Mouse (Mus musculus) neural tube, embryonic 15.5 days (tissue): ENCODE measurements around the gene Bpi. TPM values are rescaled to one million over a fixed set of nuclear protein-coding genes. Genes with fewer than 3 reads are reported as not detected.

Source experiments
- ATAC-seq: fragments of 200-750 bp; cut with Nextera tagmentation; 2 replicates; pipeline ENCODE4 v1.8.0; 2017; ENCODE audit warnings: mild to moderate bottlenecking, moderate TSS enrichment, moderate library complexity; ENCODE audit not compliant: low FRiP score
- H3K27ac ChIP-seq: fragments of 300-500 bp; sonication (generic); replicated peaks from 2 replicates; pipeline ENCODE4 v1.5.1; 2015; ENCODE audit warnings: mild to moderate bottlenecking, inconsistent platforms
- H3K27me3 ChIP-seq: fragments of 300-500 bp; sonication (generic); replicated peaks from 2 replicates; pipeline ENCODE4 v1.6.1; 2015; ENCODE audit warnings: inconsistent platforms
- H3K36me3 ChIP-seq: fragments of 300-500 bp; sonication (generic); 2 replicates; pipeline ENCODE4 v1.6.1; 2015; ENCODE audit warnings: inconsistent platforms
- H3K4me1 ChIP-seq: fragments of 300-500 bp; sonication (generic); 2 replicates; pipeline ENCODE4 v1.6.1; 2015; ENCODE audit warnings: inconsistent platforms
- H3K4me2 ChIP-seq: fragments of 300-500 bp; sonication (generic); 2 replicates; pipeline ENCODE4 v1.6.1; 2015; ENCODE audit warnings: inconsistent platforms, mild to moderate bottlenecking, moderate library complexity
- H3K4me3 ChIP-seq: fragments of 300-500 bp; sonication (generic); replicated peaks from 2 replicates; pipeline ENCODE4 v1.5.1; 2015; ENCODE audit warnings: mild to moderate bottlenecking, inconsistent platforms
- H3K9ac ChIP-seq: fragments of 300-500 bp; sonication (generic); replicated peaks from 2 replicates; pipeline ENCODE4 v1.6.1; 2015; ENCODE audit warnings: mild to moderate bottlenecking, inconsistent platforms
- H3K9me3 ChIP-seq: fragments of 300-500 bp; sonication (generic); replicated peaks from 2 replicates; pipeline ENCODE4 v1.6.1; 2016; ENCODE audit warnings: inconsistent platforms
- WGBS: fragments of 180-500 bp; shearing (Covaris S2); methylation state at CpG from one replicate; pipeline ENCODE4 v1.1.7; 2015; ENCODE audit warnings: mixed read lengths; 5-methylcytosine and 5-hydroxymethylcytosine counted together
- polyA plus RNA-seq: library from polyadenylated mRNA; unstranded; fragments of >200 nt; fragmentation: Nextera tagmentation; extraction: Ambion mirVana; gene quantifications from 2 replicates; pipeline ENCODE4 v1.2.1, GENCODE M21; 2015

Gene Bpi
- polyA plus RNA-seq, 1 experiment from 2014 or later, result not detected

GRCm38 (mm10) chr2:158299731-158300130 lies 41.8 kb downstream of the Bpi start:
- Histone ChIP-seq H3K27me3 (no peaks in the 10 kb centered on the region), H3K4me1 (peaks cover 4% of the 10 kb centered on the region; the same call in 1 of the 2 replicates), H3K36me3 (no peaks in the 10 kb centered on the region), H3K4me3 (no peak overlapping the region), H3K4me2 (no peak overlapping the region), H3K9ac (no peak overlapping the region), H3K9me3 (no peaks in the 10 kb centered on the region), H3K27ac (peak overlapping the region; percentile 45; the same call in 1 of the 2 replicates)
- ATAC-seq, result no peak
- WGBS, result 62% methylated on average over 4 of the region's 4 CpGs

DNA sequence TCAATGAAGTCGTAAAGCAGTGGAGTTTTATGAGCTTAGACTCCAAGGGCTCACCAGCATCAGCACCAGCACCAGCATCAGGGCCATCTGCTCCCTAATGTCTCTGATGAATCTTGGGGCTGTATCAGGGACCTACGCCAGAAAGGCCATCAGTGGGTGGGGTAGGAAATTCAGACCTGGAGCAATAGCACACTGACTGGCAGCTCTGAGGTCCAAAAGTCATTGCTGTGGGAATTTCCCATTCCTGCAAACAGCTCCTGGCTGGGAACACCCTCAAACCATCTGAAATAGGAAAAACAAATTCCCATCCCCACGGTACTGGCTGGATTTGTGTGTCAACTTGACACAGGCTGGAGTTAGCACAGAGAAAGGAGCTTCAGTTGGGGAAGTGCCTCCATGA lies 44.9 kb downstream of the Bpi start:
- Histone ChIP-seq H3K27ac (no peak overlapping the region), H3K4me3 (no peak overlapping the region), H3K27me3 (no peaks in the 10 kb centered on the region), H3K9ac (no peak overlapping the region), H3K4me2 (no peak overlapping the region), H3K4me1 (peaks cover 4% of the 10 kb centered on the region), H3K36me3 (no peaks in the 10 kb centered on the region), H3K9me3 (no peaks in the 10 kb centered on the region)
- WGBS, result 82% methylated on average over 3 of the region's 3 CpGs
- no peak for ATAC-seq

DNA sequence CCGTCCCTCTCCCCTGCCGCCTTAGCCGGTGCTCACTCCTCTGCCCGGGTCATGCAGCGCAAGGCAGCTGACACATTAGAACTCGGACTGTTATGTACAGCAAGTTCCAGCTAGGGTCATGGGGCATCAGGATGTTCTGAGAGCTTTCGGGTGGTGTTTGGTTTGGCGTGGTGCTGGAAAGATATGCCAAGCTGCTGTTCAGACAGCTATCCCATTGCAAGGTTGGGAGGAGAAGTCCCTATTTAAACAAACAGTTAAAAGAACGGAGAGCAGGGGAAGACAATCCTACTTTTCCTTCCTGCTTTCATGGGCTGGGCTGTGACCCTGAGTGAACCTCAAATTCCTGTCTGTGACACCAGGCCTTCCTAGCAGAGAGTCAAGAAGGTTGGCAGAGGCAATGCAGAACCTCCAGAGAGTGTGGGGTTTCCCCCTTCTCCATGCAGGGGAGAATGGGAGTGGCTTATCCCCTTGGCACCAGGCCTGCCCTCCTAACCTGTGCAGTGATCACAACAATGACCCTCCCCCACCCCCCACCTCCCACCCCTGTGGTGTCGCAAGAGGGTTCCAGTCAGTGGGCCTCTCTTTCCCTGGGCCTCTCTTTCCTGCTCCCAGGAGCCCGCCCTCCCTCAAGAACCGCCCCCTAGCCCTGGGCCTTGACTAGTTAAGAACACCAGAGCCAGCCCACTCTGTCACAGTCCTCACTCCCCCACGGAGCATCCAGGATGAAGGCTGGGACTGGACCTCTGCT lies 48.2 kb downstream of the Bpi start, which contains the start of gene Lbp:
Lbp (plus strand) TSS at position 546 of the 748 bp plus-strand sequence.
- no peak within 1 kb of the TSS for H3K4me2 ChIP-seq
- no peaks in the 10 kb centered on the region for H3K27me3 ChIP-seq
- H3K9ac ChIP-seq, result no peak within 1 kb of the TSS
- no peak for ATAC-seq
- H3K4me3 ChIP-seq, result no peak within 1 kb of the TSS
- no peaks in the 10 kb centered on the region for H3K36me3 ChIP-seq
- no peaks in the 10 kb centered on the region for H3K9me3 ChIP-seq
- H3K27ac ChIP-seq, result no peak within 1 kb of the TSS
- WGBS, result 63% methylated on average over 12 of the region's 13 CpGs
- no peaks in the 10 kb centered on the region; the same call in 1 of the 2 replicates for H3K4me1 ChIP-seq

DNA sequence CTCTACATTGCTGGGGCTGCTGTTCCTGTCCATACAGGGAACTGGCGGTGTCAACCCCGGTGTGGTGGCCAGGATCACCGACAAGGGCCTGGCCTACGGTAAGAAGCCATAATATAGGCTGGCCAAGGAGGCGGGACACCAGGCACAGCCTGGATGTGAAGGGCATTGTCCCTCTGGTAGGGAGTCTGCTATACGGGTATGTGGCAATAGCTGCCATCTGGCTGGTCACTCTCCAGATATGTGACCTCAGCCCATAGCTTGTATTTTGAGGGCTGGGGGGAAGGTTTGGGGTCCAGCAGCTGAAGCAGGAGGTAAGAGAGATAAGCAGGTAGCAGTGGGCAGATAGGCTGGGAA lies 48.8 kb downstream of the Bpi start:
- H3K4me1 ChIP-seq, result no peaks in the 10 kb centered on the region; the same call in 1 of the 2 replicates
- H3K4me3 ChIP-seq, result no peak overlapping the region
- H3K9me3 ChIP-seq, result no peaks in the 10 kb centered on the region
- no peak overlapping the region for H3K27ac ChIP-seq
- H3K4me2 ChIP-seq, result no peak overlapping the region
- H3K9ac ChIP-seq, result no peak overlapping the region
- no peak for ATAC-seq
- H3K27me3 ChIP-seq, result no peaks in the 10 kb centered on the region
- WGBS, result 46% methylated on average over 6 of the region's 6 CpGs
- no peaks in the 10 kb centered on the region for H3K36me3 ChIP-seq

GRCm38 (mm10) chr2:158308276-158308675 lies 50.4 kb downstream of the Bpi start:
- H3K4me1 ChIP-seq, result no peaks in the 10 kb centered on the region; the same call in 1 of the 2 replicates
- H3K4me2 ChIP-seq, result no peak overlapping the region
- H3K4me3 ChIP-seq, result no peak overlapping the region
- ATAC-seq, result no peak
- no peaks in the 10 kb centered on the region for H3K9me3 ChIP-seq
- H3K36me3 ChIP-seq, result no peaks in the 10 kb centered on the region
- H3K27me3 ChIP-seq, result no peaks in the 10 kb centered on the region
- no peak overlapping the region for H3K9ac ChIP-seq
- H3K27ac ChIP-seq, result no peak overlapping the region
- 41% methylated on average over 5 of the region's 5 CpGs for WGBS

DNA sequence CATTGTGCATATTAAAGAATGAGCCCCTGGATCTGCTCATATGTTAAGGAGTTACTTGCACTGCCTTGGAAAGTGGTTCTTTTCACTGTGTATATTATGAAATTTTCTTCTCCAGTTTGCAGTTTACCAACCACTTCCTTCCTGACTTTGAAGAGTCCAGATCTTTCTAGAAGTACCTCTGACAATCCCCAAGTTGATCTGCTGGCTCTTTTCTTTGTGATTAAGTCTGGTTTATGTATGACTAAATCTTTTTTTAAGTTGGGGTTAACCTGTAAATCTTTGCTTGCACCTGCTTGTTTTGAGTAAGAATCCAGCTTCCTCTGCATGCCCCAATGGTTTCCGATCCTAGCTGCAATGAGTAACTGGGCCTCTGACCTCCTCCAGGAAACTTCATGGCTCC lies 55.2 kb downstream of the Bpi start:
- Histone ChIP-seq H3K4me1 (peaks cover 7% of the 10 kb centered on the region), H3K27ac (no peak overlapping the region), H3K4me3 (no peak overlapping the region), H3K4me2 (no peak overlapping the region), H3K9me3 (no peaks in the 10 kb centered on the region), H3K9ac (no peak overlapping the region), H3K36me3 (no peaks in the 10 kb centered on the region), H3K27me3 (no peaks in the 10 kb centered on the region)
- WGBS, result 81% methylated on average over 1 of the region's 1 CpGs
- no peak for ATAC-seq

DNA sequence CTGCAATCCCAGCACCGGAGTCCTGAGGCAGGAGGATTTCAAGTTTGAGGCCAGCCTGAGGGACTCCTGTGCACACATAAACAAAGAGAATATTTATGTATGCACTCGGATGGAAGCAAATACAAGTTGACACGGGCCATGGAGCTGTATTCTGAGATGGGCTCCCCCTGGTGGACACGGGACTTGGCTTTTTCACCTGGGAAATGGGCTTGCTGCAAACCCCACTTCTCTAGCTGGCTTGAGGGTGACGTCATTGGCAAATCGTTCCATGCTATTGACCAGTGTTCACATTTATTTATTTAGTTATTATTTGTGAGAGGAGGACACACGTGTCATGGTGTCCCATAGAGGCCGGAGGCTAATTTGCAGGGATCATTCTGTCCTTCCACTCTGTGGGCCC lies 58.5 kb downstream of the Bpi start:
- no peaks in the 10 kb centered on the region for H3K27me3 ChIP-seq
- no peak for ATAC-seq
- no peak overlapping the region for H3K27ac ChIP-seq
- no peak overlapping the region for H3K9ac ChIP-seq
- H3K4me1 ChIP-seq, result peaks cover 7% of the 10 kb centered on the region
- no peak overlapping the region for H3K4me3 ChIP-seq
- no peaks in the 10 kb centered on the region for H3K36me3 ChIP-seq
- no peaks in the 10 kb centered on the region for H3K9me3 ChIP-seq
- H3K4me2 ChIP-seq, result no peak overlapping the region
- WGBS, result 72% methylated on average over 8 of the region's 8 CpGs

DNA sequence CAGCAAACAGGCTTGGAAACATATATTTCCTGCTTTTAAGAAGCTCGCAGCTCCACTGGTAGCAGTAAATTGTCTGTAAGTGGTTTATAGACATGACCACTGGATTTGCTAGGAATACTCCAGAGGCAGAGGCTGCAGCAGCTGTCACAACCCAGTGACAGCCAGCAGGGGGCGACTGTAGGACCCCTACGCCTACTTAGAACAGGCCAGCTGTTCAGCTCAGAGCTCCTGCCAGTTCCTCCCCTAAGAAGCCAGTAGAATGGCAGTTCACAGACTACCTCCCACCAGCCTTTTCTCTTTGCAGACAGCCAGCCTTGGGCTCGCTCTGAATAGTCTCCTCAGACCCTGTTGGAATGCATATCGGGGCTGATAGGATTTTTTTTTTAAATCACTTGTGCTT lies 59.1 kb downstream of the Bpi start:
- Histone ChIP-seq H3K27ac (0 out of 2 replicates have a peak overlapping the region, but pooled peaks have one; percentile 5), H3K36me3 (no peaks in the 10 kb centered on the region), H3K4me2 (no peak overlapping the region), H3K4me1 (peaks cover 7% of the 10 kb centered on the region), H3K4me3 (no peak overlapping the region), H3K27me3 (no peaks in the 10 kb centered on the region), H3K9ac (no peak overlapping the region), H3K9me3 (no peaks in the 10 kb centered on the region)
- 9% methylated on average over 5 of the region's 5 CpGs for WGBS
- ATAC-seq, result peak; percentile 59

- H3K36me3 ChIP-seq, result no peaks in the 10 kb centered on the region
- no peaks in the 10 kb centered on the region for H3K9me3 ChIP-seq
- H3K4me3 ChIP-seq, result no peak overlapping the region
- no peak overlapping the region for H3K9ac ChIP-seq
- no peak overlapping the region for H3K4me2 ChIP-seq
- ATAC-seq, result no peak
- H3K4me1 ChIP-seq, result peaks cover 18% of the 10 kb centered on the region
- no peak overlapping the region for H3K27ac ChIP-seq
- WGBS, result 92% methylated on average over 6 of the region's 6 CpGs
- H3K27me3 ChIP-seq, result no peaks in the 10 kb centered on the region
Observed at GRCm38 (mm10) chr2:158321596-158321995, 63.7 kb downstream of the Bpi start.

DNA sequence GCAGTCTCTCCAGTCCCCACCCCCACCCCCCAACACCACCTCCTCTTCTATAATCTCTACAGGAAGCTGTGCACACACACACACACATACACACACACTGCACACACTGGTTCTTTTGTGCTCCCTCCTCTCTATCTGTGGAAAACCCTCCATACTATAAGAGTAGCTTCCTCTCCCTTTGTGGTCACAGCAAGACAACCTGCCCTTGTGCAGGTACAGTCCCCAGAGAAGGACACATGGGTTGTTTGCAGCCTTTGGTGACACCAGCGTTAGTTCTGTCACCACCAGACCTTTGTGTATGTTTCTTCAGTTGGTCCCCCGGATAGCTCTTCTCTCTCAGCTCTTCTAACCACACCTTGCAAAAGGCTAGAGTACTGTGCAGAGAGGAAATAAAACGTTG lies 65.0 kb downstream of the Bpi start:
- no peaks in the 10 kb centered on the region for H3K27me3 ChIP-seq
- no peak overlapping the region for H3K4me3 ChIP-seq
- no peak for ATAC-seq
- peaks cover 10% of the 10 kb centered on the region; the same call in 1 of the 2 replicates for H3K4me1 ChIP-seq
- H3K27ac ChIP-seq, result no peak overlapping the region
- H3K4me2 ChIP-seq, result no peak overlapping the region
- no peaks in the 10 kb centered on the region for H3K36me3 ChIP-seq
- no peaks in the 10 kb centered on the region for H3K9me3 ChIP-seq
- H3K9ac ChIP-seq, result no peak overlapping the region
- WGBS, result 80% methylated on average over 3 of the region's 3 CpGs

GRCm38 (mm10) chr2:158324531-158325190 lies 66.8 kb downstream of the Bpi start:
- Histone ChIP-seq H3K4me3 (no peak overlapping the region), H3K27me3 (no peaks in the 10 kb centered on the region), H3K9me3 (no peaks in the 10 kb centered on the region), H3K27ac (peak overlapping the region; percentile 64; the same call in 1 of the 2 replicates), H3K9ac (no peak overlapping the region), H3K4me1 (peaks cover 10% of the 10 kb centered on the region; the same call in 1 of the 2 replicates), H3K4me2 (peak overlapping the region; percentile 6; the same call in 1 of the 2 replicates), H3K36me3 (no peaks in the 10 kb centered on the region)
- ATAC-seq, result peak; percentile 88
- WGBS, result 59% methylated on average over 10 of the region's 10 CpGs

- Histone ChIP-seq H3K4me2 (no peak overlapping the region), H3K4me1 (peaks cover 10% of the 10 kb centered on the region; the same call in 1 of the 2 replicates), H3K36me3 (no peaks in the 10 kb centered on the region), H3K27me3 (no peaks in the 10 kb centered on the region), H3K27ac (peak overlapping the region; percentile 64; the same call in 1 of the 2 replicates), H3K9me3 (no peaks in the 10 kb centered on the region), H3K4me3 (no peak overlapping the region), H3K9ac (no peak overlapping the region)
- peak; percentile 30; the same call in 1 of the 2 replicates for ATAC-seq
- 29% methylated on average over 8 of the region's 8 CpGs for WGBS
Observed at GRCm38 (mm10) chr2:158325609-158326008, 67.7 kb downstream of the Bpi start.
